Mouse (Mus musculus) hindbrain, embryonic 14.5 days (tissue): ENCODE results near the gene Rmnd5b. TPM values are rescaled to one million over a fixed set of nuclear protein-coding genes. Genes with fewer than 3 reads are reported as not detected.

ENCODE experiments used
- ATAC-seq: fragments of 200-750 bp; cut with Nextera tagmentation; 2 replicates; pipeline ENCODE4 v1.8.0; 2017; ENCODE audit warnings: moderate number of reproducible peaks, mild to moderate bottlenecking, moderate TSS enrichment, moderate library complexity; ENCODE audit not compliant: low FRiP score
- DNase-seq: peaks from one replicate; pipeline ENCODE4 v3.0.0-alpha.2; 2015; ENCODE audit warnings: low spot score
- H3K27ac ChIP-seq: fragments of 300-500 bp; sonication (generic); 2 replicates; pipeline ENCODE4 v1.5.1; 2014; ENCODE audit warnings: mild to moderate bottlenecking, moderate library complexity
- H3K27me3 ChIP-seq: fragments of 300-500 bp; sonication (generic); 2 replicates; pipeline ENCODE4 v1.6.1; 2014; ENCODE audit warnings: mild to moderate bottlenecking, low read length, mixed read lengths; ENCODE audit not compliant: control insufficient read depth, insufficient read depth
- H3K36me3 ChIP-seq: fragments of 300-500 bp; sonication (generic); replicated peaks from 2 replicates; pipeline ENCODE4 v1.6.1; 2014; ENCODE audit not compliant: control insufficient read depth, insufficient read depth
- H3K4me1 ChIP-seq: fragments of 300-500 bp; sonication (generic); replicated peaks from 2 replicates; pipeline ENCODE4 v1.6.1; 2014; ENCODE audit warnings: antibody characterized with exemption, low read length, mixed read lengths; ENCODE audit not compliant: control insufficient read depth, insufficient read depth
- H3K4me2 ChIP-seq: fragments of 300-500 bp; sonication (generic); replicated peaks from 2 replicates; pipeline ENCODE4 v1.6.1; 2014; ENCODE audit warnings: mild to moderate bottlenecking, moderate library complexity
- H3K4me3 ChIP-seq: fragments of 300-500 bp; sonication (generic); replicated peaks from 2 replicates; pipeline ENCODE4 v1.5.1; 2014; ENCODE audit warnings: mild to moderate bottlenecking, low read length
- H3K9ac ChIP-seq: fragments of 300-500 bp; sonication (generic); 2 replicates; pipeline ENCODE4 v1.6.1; 2014
- H3K9me3 ChIP-seq: fragments of 300-500 bp; sonication (generic); 2 replicates; pipeline ENCODE4 v1.6.1; 2016; ENCODE audit warnings: low read length; ENCODE audit not compliant: control insufficient read depth
- WGBS: fragments of 180-500 bp; shearing (Covaris S2); extraction: QIAGEN DNeasy Blood & Tissue Kit; methylation state at CpG from one replicate; pipeline ENCODE4 v1.1.7; 2014; 5-methylcytosine and 5-hydroxymethylcytosine counted together
- polyA plus RNA-seq: library from polyadenylated mRNA; unstranded; fragments of >200 nt; fragmentation: Nextera tagmentation; extraction: Ambion mirVana; gene quantifications from 2 replicates; pipeline ENCODE4 v1.2.1, GENCODE M21; 2014

Gene Rmnd5b
- polyA plus RNA-seq = 77.7 and 78.4 TPM in 2 replicates

DNA sequence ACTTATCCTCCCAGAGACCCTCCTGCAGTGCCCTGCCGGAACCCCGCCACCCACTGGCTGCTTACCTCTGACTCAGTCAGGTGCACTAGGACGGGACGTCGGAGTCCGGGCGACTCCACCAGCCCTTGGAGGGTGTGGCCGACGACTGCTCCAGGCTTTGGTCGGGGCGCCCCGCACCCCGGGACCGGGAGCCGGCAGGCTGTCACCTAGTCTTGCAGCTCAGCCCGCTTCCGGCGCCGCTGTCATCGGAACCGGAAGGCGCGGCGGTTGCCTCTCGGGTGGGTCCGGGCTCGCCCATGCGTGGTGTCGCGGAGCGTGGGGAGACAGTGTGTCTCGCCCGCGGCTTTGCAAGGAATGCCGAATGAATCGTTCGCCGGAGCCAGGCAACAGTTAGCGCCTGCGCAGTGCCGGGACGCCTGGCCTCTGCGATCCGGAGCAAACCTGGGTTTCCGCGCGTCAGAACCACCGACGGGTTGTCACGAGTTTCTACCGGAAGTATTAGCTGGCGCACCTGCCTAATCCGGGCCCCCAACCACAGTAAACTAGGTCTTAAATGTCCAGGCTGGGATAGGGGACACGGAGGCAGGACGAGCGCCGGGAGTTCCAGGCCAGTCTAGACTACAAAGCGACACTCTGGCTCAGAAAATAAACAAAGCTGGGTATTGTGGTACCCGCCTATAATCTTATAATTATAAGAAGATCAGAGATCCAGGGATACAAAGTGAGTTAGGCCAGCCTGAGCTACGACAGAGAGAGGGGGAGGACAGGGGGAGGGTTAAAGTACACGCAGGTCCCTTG lies at the start of gene Rmnd5b:
Rmnd5b (minus strand) TSS at position 372 of the 798 bp plus-strand sequence.
- peak within 1 kb of the TSS; percentile 79 for H3K4me2 ChIP-seq
- H3K27ac ChIP-seq = peak within 1 kb of the TSS; percentile 79
- no peaks in the 10 kb centered on the region for H3K9me3 ChIP-seq
- H3K4me3 ChIP-seq = peak within 1 kb of the TSS; percentile 82
- H3K36me3 ChIP-seq = no peaks in the 10 kb centered on the region
- peak; percentile 93 for ATAC-seq
- under 1% methylated on average over 61 of the region's 61 CpGs for WGBS
- peaks cover 10% of the 10 kb centered on the region for H3K4me1 ChIP-seq
- H3K9ac ChIP-seq = peak within 1 kb of the TSS; percentile 64
- peak; percentile 90 for DNase-seq
- H3K27me3 ChIP-seq = no peaks in the 10 kb centered on the region

GRCm38 (mm10) chr11:51681976-51682374 lies 46.3 kb upstream of the Rmnd5b start:
- Histone ChIP-seq H3K27ac (no peak overlapping the region), H3K9me3 (no peaks in the 10 kb centered on the region), H3K9ac (no peak overlapping the region), H3K36me3 (no peaks in the 10 kb centered on the region; the same call in 1 of the 2 replicates), H3K4me3 (no peak overlapping the region), H3K4me1 (no peaks in the 10 kb centered on the region), H3K27me3 (no peaks in the 10 kb centered on the region), H3K4me2 (no peak overlapping the region)
- no peak for ATAC-seq
- no peak for DNase-seq
- 50% methylated on average over 8 of the region's 8 CpGs for WGBS

- Histone ChIP-seq H3K4me1 (no peaks in the 10 kb centered on the region), H3K4me3 (no peak overlapping the region), H3K4me2 (no peak overlapping the region), H3K36me3 (no peaks in the 10 kb centered on the region; the same call in 1 of the 2 replicates), H3K27me3 (no peaks in the 10 kb centered on the region), H3K9me3 (no peaks in the 10 kb centered on the region), H3K27ac (no peak overlapping the region), H3K9ac (no peak overlapping the region)
- 32% methylated on average over 13 of the region's 13 CpGs for WGBS
- ATAC-seq (no peak), DNase-seq (peak; percentile 83)
Observed at GRCm38 (mm10) chr11:51681324-51681975, 45.8 kb upstream of the Rmnd5b start.

DNA sequence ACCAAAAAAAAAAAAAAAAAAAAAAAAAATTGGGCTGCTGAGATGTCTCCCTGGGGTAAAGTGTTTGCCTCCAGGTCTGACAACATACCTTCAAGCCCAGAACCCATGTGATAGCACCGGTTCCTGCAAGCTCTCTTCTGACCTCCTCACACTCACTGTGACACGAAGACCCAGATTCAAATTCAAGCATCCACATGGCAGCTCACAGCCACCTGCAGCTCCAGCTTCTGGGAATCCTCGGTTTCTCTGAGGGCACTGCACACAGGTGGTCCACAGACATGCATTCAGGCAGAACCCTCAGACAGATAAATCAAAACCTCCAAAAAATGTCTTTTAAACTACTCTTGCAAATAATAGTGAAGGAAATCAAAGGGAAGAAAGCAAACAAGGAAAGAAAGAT lies 43.8 kb upstream of the Rmnd5b start:
- no peak for DNase-seq
- no peak overlapping the region for H3K27ac ChIP-seq
- H3K9me3 ChIP-seq = no peaks in the 10 kb centered on the region
- 85% methylated on average over 3 of the region's 3 CpGs for WGBS
- H3K9ac ChIP-seq = no peak overlapping the region
- no peak for ATAC-seq
- H3K4me2 ChIP-seq = no peak overlapping the region
- no peaks in the 10 kb centered on the region for H3K36me3 ChIP-seq
- H3K4me1 ChIP-seq = no peaks in the 10 kb centered on the region
- no peaks in the 10 kb centered on the region for H3K27me3 ChIP-seq
- H3K4me3 ChIP-seq = no peak overlapping the region

- Histone ChIP-seq H3K36me3 (no peaks in the 10 kb centered on the region), H3K4me1 (no peaks in the 10 kb centered on the region), H3K9ac (no peak overlapping the region), H3K27ac (no peak overlapping the region), H3K9me3 (no peaks in the 10 kb centered on the region), H3K4me3 (no peak overlapping the region), H3K27me3 (no peaks in the 10 kb centered on the region), H3K4me2 (no peak overlapping the region)
- 77% methylated on average over 6 of the region's 6 CpGs for WGBS
- no peak for ATAC-seq
- DNase-seq = no peak
Observed at GRCm38 (mm10) chr11:51677737-51678418, 42.2 kb upstream of the Rmnd5b start.

DNA sequence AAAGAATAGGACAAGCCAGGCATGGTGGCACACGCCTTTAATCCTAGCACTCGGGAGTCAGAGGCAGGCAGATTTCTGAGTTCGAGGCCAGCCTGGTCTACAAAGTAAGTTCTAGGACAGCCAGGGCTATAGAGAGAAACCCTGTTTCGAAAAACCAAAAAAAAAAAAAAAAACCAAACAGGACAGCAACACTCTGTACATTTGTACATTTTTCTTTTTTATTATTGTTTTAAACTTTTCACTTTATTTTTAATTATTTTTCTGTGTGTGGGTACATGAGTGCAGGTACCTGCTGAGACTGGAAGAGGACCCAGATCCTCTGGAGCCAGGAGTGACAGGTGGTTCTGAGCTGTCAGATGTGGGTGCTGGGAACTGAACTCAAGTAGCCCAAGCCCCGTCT lies 39.7 kb upstream of the Rmnd5b start:
- no peak overlapping the region for H3K4me3 ChIP-seq
- H3K9ac ChIP-seq = no peak overlapping the region
- H3K4me2 ChIP-seq = no peak overlapping the region
- no peak for DNase-seq
- no peak overlapping the region for H3K27ac ChIP-seq
- WGBS = 83% methylated on average over 5 of the region's 5 CpGs
- no peaks in the 10 kb centered on the region for H3K36me3 ChIP-seq
- H3K27me3 ChIP-seq = no peaks in the 10 kb centered on the region
- no peaks in the 10 kb centered on the region for H3K4me1 ChIP-seq
- H3K9me3 ChIP-seq = no peaks in the 10 kb centered on the region
- ATAC-seq = no peak

GRCm38 (mm10) chr11:51673291-51673690 lies 37.6 kb upstream of the Rmnd5b start:
- DNase-seq = no peak
- H3K4me3 ChIP-seq = no peak overlapping the region

GRCm38 (mm10) chr11:51671376-51671775 lies 35.7 kb upstream of the Rmnd5b start:
- Histone ChIP-seq H3K4me1 (no peaks in the 10 kb centered on the region), H3K27ac (no peak overlapping the region), H3K9ac (no peak overlapping the region), H3K4me3 (no peak overlapping the region), H3K9me3 (no peaks in the 10 kb centered on the region), H3K27me3 (no peaks in the 10 kb centered on the region), H3K36me3 (no peaks in the 10 kb centered on the region), H3K4me2 (no peak overlapping the region)
- DNase-seq (no peak), ATAC-seq (no peak)
- 82% methylated on average over 2 of the region's 2 CpGs for WGBS

More at GRCm38 (mm10) chr11:51673291-51673690, 37.6 kb upstream of the Rmnd5b start:
- Histone ChIP-seq H3K9ac (no peak overlapping the region), H3K9me3 (no peaks in the 10 kb centered on the region), H3K4me1 (no peaks in the 10 kb centered on the region), H3K36me3 (no peaks in the 10 kb centered on the region), H3K4me2 (no peak overlapping the region), H3K27ac (no peak overlapping the region), H3K27me3 (no peaks in the 10 kb centered on the region)
- ATAC-seq = no peak
- WGBS = 81% methylated on average over 9 of the region's 9 CpGs

GRCm38 (mm10) chr11:51670846-51671245 lies 35.1 kb upstream of the Rmnd5b start:
- Histone ChIP-seq H3K4me1 (no peaks in the 10 kb centered on the region), H3K9ac (no peak overlapping the region), H3K36me3 (no peaks in the 10 kb centered on the region), H3K4me3 (no peak overlapping the region), H3K4me2 (no peak overlapping the region), H3K27ac (no peak overlapping the region), H3K27me3 (no peaks in the 10 kb centered on the region), H3K9me3 (no peaks in the 10 kb centered on the region)
- ATAC-seq (no peak), DNase-seq (no peak)
- 95% methylated on average over 7 of the region's 7 CpGs for WGBS
